1 mouse cellular context compared by ENCODE assay signal in genomic region chr3:87770280-87770679, GRCm38 (mm10).
TF ChIP-seq lines count a peak whose summit lies in the region.

No protein-coding gene starts in this region.

TF ChIP-seq in C2C12, 6 proteins besides CTCF, POLR2A, EP300 and RAD21:
- no peak for TF ChIP-seq CEBPB (IDR thresholded peaks at IDR 0.05; ENCODE audit: low read depth)
- no peak for TF ChIP-seq MYOG (IDR thresholded peaks at IDR 0.05; ENCODE audit: control insufficient read depth, extremely low read depth, insufficient read length)
- TF ChIP-seq USF1 (IDR thresholded peaks at IDR 0.05; ENCODE audit: low read depth) = no peak
- no peak for TF ChIP-seq MYOD1 (IDR thresholded peaks at IDR 0.05; ENCODE audit: control insufficient read depth, insufficient read length, low read depth)
- TF ChIP-seq FOSL1 (IDR thresholded peaks at IDR 0.05; ENCODE audit: insufficient read depth, low read length, poor library complexity, severe bottlenecking) = no peak
- TF ChIP-seq MAX (IDR thresholded peaks at IDR 0.05) = no peak
TF ChIP-seq in C2C12: peak in this region for 0.
